Mouse (Mus musculus) ES-E14 (cell line): ENCODE data around the gene Pcx. TPM values are rescaled to one million over a fixed set of nuclear protein-coding genes. Genes with fewer than 3 reads are reported as not detected.

ENCODE experiments used
- DNase-seq: peaks from one replicate; pipeline ENCODE4 v3.0.0-alpha.2; 2013; ENCODE audit warnings: low read depth, low spot score
- H3K27ac ChIP-seq: 2 replicates; pipeline ENCODE4 v1.5.1; 2012; ENCODE audit warnings: low read depth, mild to moderate bottlenecking, low read length, moderate library complexity, mixed read lengths; ENCODE audit not compliant: poor library complexity, insufficient read depth, severe bottlenecking
- H3K36me3 ChIP-seq: 2 replicates; pipeline ENCODE4 v1.6.1; 2012; ENCODE audit warnings: mild to moderate bottlenecking, low read length, moderate library complexity, mixed read lengths; ENCODE audit not compliant: control insufficient read depth, poor library complexity, insufficient read depth, severe bottlenecking
- H3K4me1 ChIP-seq, 2 experiments: fragments of 150-350 bp in 1 of 2; sonication (generic) in 1 of 2; 2 replicates each; pipeline ENCODE4 v1.6.1; 2012; ENCODE audit warnings: low read length in 2 of 2, mild to moderate bottlenecking in 1 of 2, mixed read lengths in 1 of 2; ENCODE audit not compliant: control insufficient read depth in 2 of 2, insufficient read depth in 2 of 2, poor library complexity in 1 of 2
- H3K4me3 ChIP-seq, 2 experiments: fragments of 150-350 bp in 1 of 2; sonication (generic) in 1 of 2; 2 replicates each; pipeline ENCODE4 v1.5.1; 2012; ENCODE audit warnings: low read length in 2 of 2, low read depth in 1 of 2, mild to moderate bottlenecking in 1 of 2, mixed read lengths in 1 of 2; ENCODE audit not compliant: insufficient read depth in 1 of 2, poor library complexity in 1 of 2, severe bottlenecking in 1 of 2
- H3K9ac ChIP-seq: 2 replicates; pipeline ENCODE4 v1.6.1; 2012; ENCODE audit warnings: low read depth, mild to moderate bottlenecking, low read length, mixed read lengths; ENCODE audit not compliant: poor library complexity, insufficient read depth, severe bottlenecking
- H3K9me3 ChIP-seq: fragments of 150-350 bp; sonication (generic); 2 replicates; pipeline ENCODE4 v1.6.1; 2012; ENCODE audit warnings: low read depth, mild to moderate bottlenecking, low read length; ENCODE audit not compliant: control insufficient read depth, insufficient read depth
- CHD2 ChIP-seq: IDR thresholded peaks from 2 replicates; pipeline ENCODE4 v1.6.1; 2014; ENCODE audit warnings: mild to moderate bottlenecking, low read depth, low read length, inconsistent platforms
- HCFC1 ChIP-seq: IDR thresholded peaks from 2 replicates; pipeline ENCODE4 v1.6.1; 2012; ENCODE audit warnings: low read length, inconsistent platforms, borderline replicate concordance; ENCODE audit not compliant: insufficient read depth
- MAFK ChIP-seq: IDR thresholded peaks from 2 replicates; pipeline ENCODE4 v1.6.1; 2014; ENCODE audit warnings: mild to moderate bottlenecking, low read depth, low read length, inconsistent platforms; ENCODE audit not compliant: insufficient read depth
- ZC3H11A ChIP-seq: IDR thresholded peaks from 2 replicates; pipeline ENCODE4 v1.6.1; 2012; ENCODE audit warnings: low read depth, mild to moderate bottlenecking, inconsistent platforms, low read length, borderline replicate concordance
- ZNF384 ChIP-seq: IDR thresholded peaks from 2 replicates; pipeline ENCODE4 v1.6.1; 2012; ENCODE audit warnings: low read depth, low read length, inconsistent platforms
- in situ Hi-C, 2 experiments: fragments of 600-800 bp; cut with MboI; formaldehyde crosslinking; loops; one replicate each; pipeline ENCODE4 v1.15.1; 2025; ENCODE audit warnings: low sequenced_read_pairs in 2 of 2, inconsistent platforms in 1 of 2; ENCODE audit not compliant: unreplicated experiment in 2 of 2
- total RNA-seq: library from RNA; depleted of rRNA; stranded (reverse); fragments of 300-350 nt; gene quantifications from 2 replicates; pipeline ENCODE4 v1.2.3, GENCODE M21; 2012

The Pcx gene
- total RNA-seq, 1 experiment, result 35.6 TPM

DNA sequence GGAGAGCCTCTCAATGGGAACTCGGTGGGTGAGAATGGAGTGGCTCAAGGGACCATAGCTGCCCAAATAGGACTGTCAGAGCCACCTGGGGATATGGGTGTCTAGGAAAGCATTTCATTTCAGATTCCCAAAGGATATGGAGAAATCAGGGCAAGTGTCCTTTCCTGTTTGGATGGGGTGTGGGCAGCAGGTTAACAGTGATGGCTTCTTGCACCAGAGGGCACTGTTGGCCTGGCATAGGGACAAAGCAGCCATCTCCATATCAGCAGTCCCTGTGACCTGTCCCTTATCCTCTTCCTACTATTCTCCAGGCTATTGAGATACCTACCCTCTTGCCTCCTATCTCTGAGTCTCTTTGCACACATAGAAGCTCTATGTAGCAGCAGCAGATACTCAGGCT lies 78.8 kb downstream of the Pcx start:
- TF ChIP-seq ZC3H11A (no peak), MAFK (no peak), CHD2 (no peak), ZNF384 (no peak), HCFC1 (no peak)
- DNase-seq, result no peak
- no peaks in the 10 kb centered on the region for H3K4me1 ChIP-seq
- H3K27ac ChIP-seq, result no peak overlapping the region
- no peaks in the 10 kb centered on the region for H3K36me3 ChIP-seq
- no peak overlapping the region for H3K4me3 ChIP-seq
- in situ Hi-C loops, result no loop called here
- H3K9me3 ChIP-seq, result no peaks in the 10 kb centered on the region
- no peak overlapping the region for H3K9ac ChIP-seq

DNA sequence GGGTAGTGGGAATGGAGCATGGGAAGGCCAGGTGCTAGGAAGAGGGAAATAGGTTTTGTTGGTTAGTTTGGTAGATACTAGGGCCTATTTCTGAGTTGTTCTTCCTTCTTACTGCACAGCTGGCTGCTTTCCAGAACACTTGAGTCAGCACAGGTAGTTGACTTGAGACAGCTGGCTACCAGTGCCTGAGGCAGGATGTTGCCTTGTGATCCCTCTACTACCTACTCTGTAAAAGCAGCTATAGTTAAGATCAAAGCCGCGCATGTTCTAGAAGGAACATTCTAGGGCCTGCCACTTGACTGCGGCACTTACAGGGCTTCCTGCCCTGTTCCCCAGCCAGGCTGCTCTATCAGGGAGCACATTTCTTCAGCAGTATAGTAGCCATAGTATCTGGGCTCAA lies 79.8 kb downstream of the Pcx start:
- H3K9me3 ChIP-seq, result no peaks in the 10 kb centered on the region
- H3K27ac ChIP-seq, result no peak overlapping the region
- in situ Hi-C loops, result no loop called here
- no peak overlapping the region for H3K4me3 ChIP-seq
- no peak for DNase-seq
- no peak overlapping the region for H3K9ac ChIP-seq
- no peaks in the 10 kb centered on the region for H3K36me3 ChIP-seq
- TF ChIP-seq ZC3H11A (no peak), ZNF384 (no peak), CHD2 (no peak), HCFC1 (no peak), MAFK (no peak)
- no peaks in the 10 kb centered on the region for H3K4me1 ChIP-seq

DNA sequence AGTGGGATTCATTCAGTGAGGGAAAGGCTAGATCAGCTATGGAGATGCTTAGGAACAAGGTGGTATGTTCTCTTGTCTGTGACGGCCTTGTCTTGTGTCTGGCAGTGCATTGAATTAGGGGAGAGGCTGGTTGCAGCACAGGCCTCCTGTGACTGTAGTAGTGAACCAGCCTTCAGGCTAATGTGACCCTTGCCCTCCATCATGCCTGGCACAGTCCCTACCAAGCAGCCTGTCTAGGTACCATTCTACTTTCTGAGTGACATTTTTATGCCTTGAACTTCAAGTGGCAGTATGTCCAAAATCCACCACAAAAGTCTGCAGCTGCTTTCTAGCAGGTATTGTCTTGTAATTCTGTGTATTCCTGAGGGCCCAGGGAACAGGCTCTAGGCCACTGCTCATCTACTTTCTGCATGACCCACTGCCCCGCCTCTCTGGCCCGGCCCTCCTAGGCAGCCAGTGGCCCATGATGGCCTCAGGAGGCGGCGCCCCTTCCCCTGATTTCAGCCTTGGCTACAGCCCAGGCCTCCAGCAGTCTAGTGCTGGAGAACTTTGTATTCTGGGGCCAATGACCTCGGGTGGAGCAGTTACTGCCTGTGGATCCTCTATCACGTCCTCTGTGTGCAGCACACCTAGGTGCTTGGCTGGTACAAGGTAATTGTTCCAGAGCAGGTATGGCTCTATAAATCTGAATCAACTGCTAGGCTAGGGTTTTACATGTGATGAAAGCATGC lies 83.7 kb downstream of the Pcx start:
- no peaks in the 10 kb centered on the region for H3K36me3 ChIP-seq
- no peak for DNase-seq
- in situ Hi-C loops, result no loop called here
- no peaks in the 10 kb centered on the region for H3K4me1 ChIP-seq
- no peak overlapping the region for H3K27ac ChIP-seq
- H3K9ac ChIP-seq, result no peak overlapping the region
- H3K9me3 ChIP-seq, result no peaks in the 10 kb centered on the region
- H3K4me3 ChIP-seq, result no peak overlapping the region
- TF ChIP-seq ZNF384, result no peak

DNA sequence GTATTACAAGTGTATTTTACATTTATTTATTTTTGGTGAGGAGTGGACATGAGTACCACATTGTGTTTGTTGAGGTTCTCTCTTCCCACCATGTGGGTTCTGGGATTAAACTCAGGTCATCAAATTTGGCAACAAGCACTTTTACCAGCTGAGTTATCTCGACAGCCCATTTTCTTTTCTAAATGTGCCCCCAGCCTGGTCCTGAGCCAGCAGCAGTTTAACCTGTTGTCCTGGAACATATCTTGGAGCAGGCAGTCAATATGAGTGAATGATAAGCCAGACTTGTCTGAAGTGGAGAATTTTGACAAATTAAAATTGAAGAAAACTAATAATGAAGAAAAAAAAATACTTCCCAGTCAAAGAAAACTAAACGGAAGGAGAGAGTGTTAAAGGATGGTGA lies 85.8 kb downstream of the Pcx start:
- TF ChIP-seq ZC3H11A (no peak), MAFK (no peak), ZNF384 (no peak)
- in situ Hi-C loops, result no loop called here
- Histone ChIP-seq H3K27ac (no peak overlapping the region), H3K4me3 (no peak overlapping the region), H3K4me1 (no peaks in the 10 kb centered on the region), H3K9me3 (no peaks in the 10 kb centered on the region), H3K9ac (no peak overlapping the region), H3K36me3 (no peaks in the 10 kb centered on the region)
- no peak for DNase-seq

DNA sequence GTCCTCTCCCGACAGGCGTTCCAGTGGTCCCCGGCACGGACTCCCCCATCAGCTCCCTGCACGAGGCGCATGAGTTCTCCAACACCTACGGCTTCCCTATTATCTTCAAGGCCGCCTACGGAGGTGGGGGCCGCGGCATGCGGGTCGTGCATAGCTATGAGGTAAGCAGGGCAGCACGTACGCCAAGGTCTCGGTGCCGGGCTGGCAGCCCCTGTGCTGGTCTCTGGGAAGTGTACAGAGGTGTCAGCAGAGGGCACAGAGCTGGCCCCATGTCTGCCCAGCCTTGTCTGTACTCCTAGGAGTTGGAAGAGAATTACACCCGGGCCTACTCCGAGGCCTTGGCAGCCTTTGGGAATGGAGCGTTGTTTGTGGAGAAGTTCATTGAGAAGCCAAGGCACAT lies 92.2 kb downstream of the Pcx start:
- no peak for DNase-seq
- H3K9me3 ChIP-seq, result no peaks in the 10 kb centered on the region
- H3K4me1 ChIP-seq, result peaks cover 5 to 8% of the 10 kb centered on the region in 2 experiments; a peak in 3 of 4 replicates
- in situ Hi-C loops, result no loop called here
- H3K36me3 ChIP-seq, result no peaks in the 10 kb centered on the region
- no peak overlapping the region for H3K27ac ChIP-seq
- H3K4me3 ChIP-seq, result no peak overlapping the region
- TF ChIP-seq CHD2, result no peak
- TF ChIP-seq HCFC1, result no peak
- H3K9ac ChIP-seq, result no peak overlapping the region
